Mouse (Mus musculus) granulocyte monocyte progenitor cell, adult 5-6 weeks (primary cell): ENCODE data around the gene Hdac11. TPM values are rescaled to one million over a fixed set of nuclear protein-coding genes. Genes with fewer than 3 reads are reported as not detected.

Source experiments
- ATAC-seq: replicated peaks from 2 replicates; pipeline ENCODE4 v1.8.0; 2016; ENCODE audit warnings: mild to moderate bottlenecking, moderate TSS enrichment, inconsistent platforms; ENCODE audit not compliant: poor library complexity, severe bottlenecking
- total RNA-seq, 2 experiments: library from RNA; stranded (forward) in 1 of 2; stranded (reverse) in 1 of 2; fragments of 200-712, 200-1000 nt in 1 of 2; fragments of >200 nt in 1 of 2; fragmentation: Nextera tagmentation in 1 of 2; gene quantifications; 2 replicates each; pipeline ENCODE4 v1.2.3; 2014 to 2017

Gene Hdac11
- total RNA-seq, 2 experiments from 2014 or later = 1.5 to 2.5 TPM

- no peak for ATAC-seq
Observed at GRCm38 (mm10) chr6:91164584-91164983, 8.1 kb downstream of the Hdac11 start.

GRCm38 (mm10) chr6:91165210-91165609, 8.7 kb downstream of the Hdac11 start:
- ATAC-seq = peak; percentile 90

GRCm38 (mm10) chr6:91167828-91168227, 11.4 kb downstream of the Hdac11 start:
- ATAC-seq = no peak

GRCm38 (mm10) chr6:91169129-91169528, 12.7 kb downstream of the Hdac11 start:
- no peak for ATAC-seq

GRCm38 (mm10) chr6:91171396-91171895, 15.0 kb downstream of the Hdac11 start:
- ATAC-seq = no peak

- no peak for ATAC-seq
Observed at GRCm38 (mm10) chr6:91172381-91172780, 15.9 kb downstream of the Hdac11 start.

- ATAC-seq = peak; percentile 83
Observed at GRCm38 (mm10) chr6:91173221-91173880, 16.9 kb downstream of the Hdac11 start.

- no peak for ATAC-seq
Observed at GRCm38 (mm10) chr6:91174211-91174610, 17.7 kb downstream of the Hdac11 start.

GRCm38 (mm10) chr6:91180767-91181171, 24.3 kb downstream of the Hdac11 start:
- ATAC-seq = no peak

GRCm38 (mm10) chr6:91181320-91181719, 24.9 kb downstream of the Hdac11 start:
- ATAC-seq = no peak

- no peak for ATAC-seq
Observed at GRCm38 (mm10) chr6:91182075-91182490, 25.6 kb downstream of the Hdac11 start.

- ATAC-seq = no peak
Observed at GRCm38 (mm10) chr6:91183041-91183440, 26.6 kb downstream of the Hdac11 start.

GRCm38 (mm10) chr6:91183980-91184379, 27.5 kb downstream of the Hdac11 start:
- ATAC-seq = no peak

- no peak for ATAC-seq
Observed at GRCm38 (mm10) chr6:91184776-91185175, 28.3 kb downstream of the Hdac11 start.

- ATAC-seq = no peak
Observed at GRCm38 (mm10) chr6:91185502-91185901, 29.0 kb downstream of the Hdac11 start.

GRCm38 (mm10) chr6:91186161-91186931, 29.9 kb downstream of the Hdac11 start:
- peak; percentile 67 for ATAC-seq

- ATAC-seq = no peak
Observed at GRCm38 (mm10) chr6:91186934-91187333, 30.5 kb downstream of the Hdac11 start.

GRCm38 (mm10) chr6:91187871-91188270, 31.4 kb downstream of the Hdac11 start:
- ATAC-seq = no peak

- ATAC-seq = no peak
Observed at GRCm38 (mm10) chr6:91189971-91190370, 33.5 kb downstream of the Hdac11 start.

GRCm38 (mm10) chr6:91191465-91191864, 35.0 kb downstream of the Hdac11 start:
- ATAC-seq = no peak

- ATAC-seq = no peak
Observed at GRCm38 (mm10) chr6:91192421-91192820, 36.0 kb downstream of the Hdac11 start.
